Mouse (Mus musculus) hindbrain, embryonic 12.5 days (tissue): Measurements from ENCODE around the gene Cd200r4. TPM values are rescaled to one million over a fixed set of nuclear protein-coding genes. Genes with fewer than 3 reads are reported as not detected.
"Not testable (repeated sequence)": the region's sequence is repeated elsewhere in the genome, so short reads cannot be mapped to it uniquely, and the experiment has no call there.

Experiments
- ATAC-seq: fragments of 200-750 bp; cut with Nextera tagmentation; 2 replicates; pipeline ENCODE4 v1.8.0; 2017; ENCODE audit warnings: moderate TSS enrichment; ENCODE audit not compliant: low FRiP score
- H3K27ac ChIP-seq: fragments of 300-500 bp; sonication (generic); 2 replicates; pipeline ENCODE4 v1.5.1; 2016; ENCODE audit warnings: mild to moderate bottlenecking
- H3K27me3 ChIP-seq: fragments of 300-500 bp; sonication (generic); 2 replicates; pipeline ENCODE4 v1.6.1; 2016; ENCODE audit warnings: mild to moderate bottlenecking
- H3K36me3 ChIP-seq: fragments of 300-500 bp; sonication (generic); 2 replicates; pipeline ENCODE4 v1.6.1; 2016; ENCODE audit warnings: mild to moderate bottlenecking
- H3K4me1 ChIP-seq: fragments of 300-500 bp; sonication (generic); 2 replicates; pipeline ENCODE4 v1.6.1; 2016
- H3K4me2 ChIP-seq: fragments of 300-500 bp; sonication (generic); replicated peaks from 2 replicates; pipeline ENCODE4 v1.6.1; 2016; ENCODE audit warnings: mild to moderate bottlenecking
- H3K4me3 ChIP-seq: fragments of 300-500 bp; sonication (generic); 2 replicates; pipeline ENCODE4 v1.5.1; 2016; ENCODE audit warnings: mild to moderate bottlenecking
- H3K9ac ChIP-seq: fragments of 300-500 bp; sonication (generic); 2 replicates; pipeline ENCODE4 v1.6.1; 2016; ENCODE audit warnings: mild to moderate bottlenecking, moderate library complexity
- H3K9me3 ChIP-seq: fragments of 300-500 bp; sonication (generic); replicated peaks from 2 replicates; pipeline ENCODE4 v1.6.1; 2016; ENCODE audit warnings: mild to moderate bottlenecking
- WGBS: fragments of 180-500 bp; shearing (Covaris S2); methylation state at CpG from one replicate; pipeline ENCODE4 v1.1.7; 2016; 5-methylcytosine and 5-hydroxymethylcytosine counted together
- polyA plus RNA-seq: library from polyadenylated mRNA; unstranded; fragments of >200 nt; fragmentation: Nextera tagmentation; extraction: Ambion mirVana; gene quantifications from 2 replicates; pipeline ENCODE4 v1.2.1, GENCODE M21; 2016

Cd200r4 gene
- polyA plus RNA-seq, 1 experiment from 2014 or later: not detected

GRCm38 (mm10) chr16:44794416-44794815, 17.1 kb upstream of the Cd200r4 start:
- Histone ChIP-seq H3K9me3 (no peaks in the 10 kb centered on the region), H3K36me3 (no peaks in the 10 kb centered on the region), H3K9ac (no peak overlapping the region), H3K27me3 (no peaks in the 10 kb centered on the region), H3K4me2 (no peak overlapping the region), H3K4me3 (no peak overlapping the region), H3K4me1 (no peaks in the 10 kb centered on the region), H3K27ac (no peak overlapping the region)
- no peak for ATAC-seq

- H3K4me1 ChIP-seq: no peaks in the 10 kb centered on the region
- H3K27me3 ChIP-seq: no peaks in the 10 kb centered on the region
- no peak overlapping the region for H3K4me3 ChIP-seq
- no peak overlapping the region for H3K9ac ChIP-seq
- no peak overlapping the region for H3K27ac ChIP-seq
- no peak for ATAC-seq
- H3K36me3 ChIP-seq: no peaks in the 10 kb centered on the region
- no peaks in the 10 kb centered on the region for H3K9me3 ChIP-seq
- H3K4me2 ChIP-seq: no peak overlapping the region
Measured at GRCm38 (mm10) chr16:44805976-44806375, 5.6 kb upstream of the Cd200r4 start.

- H3K4me2 ChIP-seq, H3K27me3 ChIP-seq, H3K27ac ChIP-seq, H3K4me1 ChIP-seq, H3K4me3 ChIP-seq, H3K9ac ChIP-seq, H3K36me3 ChIP-seq, H3K9me3 ChIP-seq, ATAC-seq: not testable (repeated sequence)
- WGBS: 98% methylated on average over 4 of the region's 4 CpGs
Measured at GRCm38 (mm10) chr16:44810223-44810622, 1.3 kb upstream of the Cd200r4 start.

DNA sequence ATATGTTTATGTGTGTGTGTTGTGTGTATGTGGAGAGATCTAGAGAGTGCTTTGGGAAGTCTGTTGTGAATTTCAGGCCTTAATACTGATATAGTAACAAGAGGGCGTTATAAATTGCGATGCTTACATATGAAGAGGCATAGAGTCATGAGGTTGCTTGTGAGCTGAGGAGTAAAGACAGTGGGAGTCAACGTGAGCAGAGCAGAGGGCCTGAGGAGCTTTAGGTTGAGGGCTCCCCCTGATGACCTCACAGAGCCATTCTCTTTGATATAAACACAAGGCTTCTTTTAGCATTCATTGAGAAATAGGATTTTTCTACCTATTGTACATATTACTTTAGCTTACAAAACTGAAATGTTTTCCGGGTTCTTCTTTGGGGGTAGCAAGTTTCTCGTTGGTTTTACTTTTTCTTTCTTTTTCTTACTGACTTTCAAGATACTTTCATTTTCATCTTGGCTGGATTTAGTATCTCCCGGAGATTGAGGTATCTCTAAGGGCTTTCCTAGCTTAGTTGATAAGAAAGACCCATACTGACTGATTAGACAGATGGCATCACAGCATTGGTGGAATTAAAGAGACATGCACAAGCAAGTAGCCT, 1.0 kb downstream of the Cd200r4 start:
- Histone ChIP-seq H3K4me1 (no peaks in the 10 kb centered on the region), H3K4me2 (no peak overlapping the region), H3K9me3 (no peaks in the 10 kb centered on the region), H3K27me3 (no peaks in the 10 kb centered on the region), H3K36me3 (no peaks in the 10 kb centered on the region), H3K9ac (no peak overlapping the region), H3K4me3 (no peak overlapping the region), H3K27ac (no peak overlapping the region)
- WGBS: 85% methylated on average over 6 of the region's 6 CpGs
- no peak for ATAC-seq

DNA sequence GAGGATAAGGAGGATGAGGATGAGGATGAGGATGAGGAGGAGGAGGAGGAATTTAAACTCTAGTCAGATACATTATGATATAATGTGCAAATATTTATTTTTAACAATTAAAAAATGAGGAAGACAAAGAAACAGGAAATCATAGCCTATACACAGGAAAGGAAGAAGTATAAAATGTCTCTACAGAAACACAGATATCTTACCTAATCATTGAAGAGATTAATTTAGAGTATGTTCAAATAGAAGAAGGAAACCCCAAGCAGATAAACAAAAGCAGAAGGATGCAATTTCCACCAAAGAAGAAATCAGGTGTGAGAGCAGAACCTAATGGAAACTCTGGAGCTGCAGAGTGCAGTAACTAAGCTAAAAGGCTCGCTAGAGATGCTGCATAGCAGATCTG, 6.5 kb downstream of the Cd200r4 start:
- no peak overlapping the region for H3K9ac ChIP-seq
- WGBS: 64% methylated on average over 1 of the region's 1 CpGs
- no peaks in the 10 kb centered on the region for H3K36me3 ChIP-seq
- no peak for ATAC-seq
- no peak overlapping the region for H3K27ac ChIP-seq
- no peak overlapping the region for H3K4me3 ChIP-seq
- no peak overlapping the region for H3K4me2 ChIP-seq
- H3K4me1 ChIP-seq: no peaks in the 10 kb centered on the region
- H3K9me3 ChIP-seq: no peaks in the 10 kb centered on the region
- H3K27me3 ChIP-seq: no peaks in the 10 kb centered on the region

GRCm38 (mm10) chr16:44820545-44820944, 9.0 kb downstream of the Cd200r4 start:
- Histone ChIP-seq H3K4me2 (no peak overlapping the region), H3K27ac (no peak overlapping the region), H3K36me3 (no peaks in the 10 kb centered on the region), H3K9ac (no peak overlapping the region), H3K4me3 (no peak overlapping the region), H3K9me3 (no peaks in the 10 kb centered on the region), H3K27me3 (no peaks in the 10 kb centered on the region), H3K4me1 (no peaks in the 10 kb centered on the region)
- 83% methylated on average over 4 of the region's 4 CpGs for WGBS
- no peak for ATAC-seq

DNA sequence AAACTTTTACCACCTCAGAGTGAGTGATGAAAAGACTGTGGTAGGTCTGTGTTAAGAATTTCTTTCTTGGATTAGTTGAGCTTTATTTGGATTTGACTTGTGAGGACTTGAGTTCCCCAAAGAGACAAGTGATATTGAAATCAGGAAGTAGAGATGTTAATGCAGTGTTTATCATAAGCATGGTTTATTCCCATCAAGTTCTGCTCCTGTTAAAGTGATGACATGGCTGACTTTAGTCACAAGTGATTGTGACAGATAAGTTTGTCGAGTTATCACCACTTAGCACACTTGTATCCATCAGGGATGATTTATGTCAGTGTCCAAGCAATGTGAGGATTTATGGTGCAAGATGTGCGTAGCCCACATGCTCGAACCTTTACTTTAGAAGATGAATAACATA, 20.8 kb downstream of the Cd200r4 start:
- WGBS: 76% methylated on average over 3 of the region's 3 CpGs
- Histone ChIP-seq H3K27ac (no peak overlapping the region), H3K27me3 (no peaks in the 10 kb centered on the region), H3K4me2 (no peak overlapping the region), H3K4me3 (no peak overlapping the region), H3K4me1 (no peaks in the 10 kb centered on the region), H3K36me3 (no peaks in the 10 kb centered on the region), H3K9ac (no peak overlapping the region), H3K9me3 (no peaks in the 10 kb centered on the region)
- no peak for ATAC-seq

GRCm38 (mm10) chr16:44833189-44833588, 21.7 kb downstream of the Cd200r4 start:
- H3K4me3 ChIP-seq, H3K9ac ChIP-seq, H3K9me3 ChIP-seq, ATAC-seq, H3K4me2 ChIP-seq, H3K27ac ChIP-seq, H3K36me3 ChIP-seq, H3K4me1 ChIP-seq, H3K27me3 ChIP-seq: not testable (repeated sequence)
- 49% methylated on average over 2 of the region's 2 CpGs for WGBS

GRCm38 (mm10) chr16:44866797-44867196, 55.3 kb downstream of the Cd200r4 start, which contains the start of gene Cd200r2:
TSS of gene Cd200r2 (plus strand) at chr16:44867097.
- Histone ChIP-seq H3K27me3 (no peaks in the 10 kb centered on the region), H3K4me3 (no peak within 1 kb of the TSS), H3K36me3 (no peaks in the 10 kb centered on the region), H3K4me1 (no peaks in the 10 kb centered on the region), H3K27ac (no peak within 1 kb of the TSS), H3K9ac (no peak within 1 kb of the TSS), H3K4me2 (no peak within 1 kb of the TSS), H3K9me3 (no peaks in the 10 kb centered on the region)
- ATAC-seq: no peak
- 86% methylated on average over 2 of the region's 2 CpGs for WGBS

DNA sequence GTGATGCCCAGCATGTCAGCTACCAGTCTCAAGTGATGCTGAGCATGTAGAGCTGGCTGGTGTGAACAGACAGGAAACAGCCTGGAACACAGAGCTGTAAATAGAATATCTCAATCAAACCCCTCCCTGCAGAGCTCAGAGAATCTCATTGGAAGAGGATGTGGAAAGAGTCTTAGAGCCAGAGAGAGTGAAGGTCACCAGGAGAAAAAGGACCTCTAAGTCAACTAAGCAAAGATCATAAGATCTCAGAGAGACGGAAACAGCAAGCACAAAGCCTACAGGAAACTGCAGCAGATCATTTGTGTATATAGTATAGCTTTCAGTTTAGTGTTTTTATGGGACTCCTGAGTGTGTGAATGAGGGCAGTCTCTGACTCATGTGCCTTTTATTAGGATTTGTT, 63.6 kb downstream of the Cd200r4 start:
- ATAC-seq: no peak

GRCm38 (mm10) chr16:44876625-44877024, 65.1 kb downstream of the Cd200r4 start:
- H3K4me2 ChIP-seq: no peak overlapping the region
- WGBS: 74% methylated on average over 5 of the region's 5 CpGs
- H3K27me3 ChIP-seq: no peaks in the 10 kb centered on the region
- no peaks in the 10 kb centered on the region for H3K9me3 ChIP-seq
- no peak overlapping the region for H3K27ac ChIP-seq
- H3K9ac ChIP-seq: no peak overlapping the region
- no peaks in the 10 kb centered on the region for H3K4me1 ChIP-seq
- no peak overlapping the region for H3K4me3 ChIP-seq
- ATAC-seq: no peak
- H3K36me3 ChIP-seq: no peaks in the 10 kb centered on the region

More for the DNA sequence above, 63.6 kb downstream of the Cd200r4 start:
- WGBS: 83% methylated on average over 1 of the region's 1 CpGs
- H3K36me3 ChIP-seq: no peaks in the 10 kb centered on the region
- no peak overlapping the region for H3K4me3 ChIP-seq
- H3K27ac ChIP-seq: no peak overlapping the region
- H3K9ac ChIP-seq: no peak overlapping the region
- no peaks in the 10 kb centered on the region for H3K27me3 ChIP-seq
- H3K4me2 ChIP-seq: no peak overlapping the region
- no peaks in the 10 kb centered on the region for H3K9me3 ChIP-seq
- H3K4me1 ChIP-seq: no peaks in the 10 kb centered on the region

GRCm38 (mm10) chr16:44877595-44877994, 66.1 kb downstream of the Cd200r4 start:
- ATAC-seq: no peak
- Histone ChIP-seq H3K27ac (no peak overlapping the region), H3K4me1 (no peaks in the 10 kb centered on the region), H3K9me3 (no peaks in the 10 kb centered on the region), H3K36me3 (no peaks in the 10 kb centered on the region), H3K4me3 (no peak overlapping the region), H3K27me3 (no peaks in the 10 kb centered on the region), H3K9ac (no peak overlapping the region), H3K4me2 (no peak overlapping the region)
- 88% methylated on average over 6 of the region's 6 CpGs for WGBS
